Mouse (Mus musculus) liver, embryonic 13.5 days (tissue): ENCODE results near the gene Gna14. TPM values are rescaled to one million over a fixed set of nuclear protein-coding genes. Genes with fewer than 3 reads are reported as not detected.

Source experiments
- ATAC-seq: fragments of 200-750 bp; cut with Nextera tagmentation; 2 replicates; pipeline ENCODE4 v1.8.0; 2017; ENCODE audit warnings: low read depth, mild to moderate bottlenecking, moderate number of reproducible peaks, moderate library complexity
- DNase-seq: peaks from one replicate; pipeline ENCODE4 v3.0.0; 2022
- H3K27ac ChIP-seq: fragments of 300-500 bp; sonication (generic); 2 replicates; pipeline ENCODE4 v1.5.1; 2015; ENCODE audit warnings: moderate library complexity, mild to moderate bottlenecking, inconsistent platforms
- H3K27me3 ChIP-seq: fragments of 300-500 bp; sonication (generic); 2 replicates; pipeline ENCODE4 v1.6.1; 2015; ENCODE audit warnings: mild to moderate bottlenecking, inconsistent platforms
- H3K36me3 ChIP-seq: fragments of 300-500 bp; sonication (generic); 2 replicates; pipeline ENCODE4 v1.6.1; 2015; ENCODE audit warnings: mild to moderate bottlenecking, inconsistent platforms
- H3K4me1 ChIP-seq: fragments of 300-500 bp; sonication (generic); replicated peaks from 2 replicates; pipeline ENCODE4 v1.6.1; 2015; ENCODE audit warnings: inconsistent platforms
- H3K4me2 ChIP-seq: fragments of 300-500 bp; sonication (generic); 2 replicates; pipeline ENCODE4 v1.6.1; 2015; ENCODE audit warnings: inconsistent platforms, mild to moderate bottlenecking, moderate library complexity
- H3K4me3 ChIP-seq: fragments of 300-500 bp; sonication (generic); replicated peaks from 2 replicates; pipeline ENCODE4 v1.5.1; 2015; ENCODE audit warnings: mild to moderate bottlenecking, inconsistent platforms
- H3K9ac ChIP-seq: fragments of 300-500 bp; sonication (generic); 2 replicates; pipeline ENCODE4 v1.6.1; 2015; ENCODE audit warnings: mild to moderate bottlenecking, inconsistent platforms
- H3K9me3 ChIP-seq: fragments of 300-500 bp; sonication (generic); replicated peaks from 2 replicates; pipeline ENCODE4 v1.6.1; 2016; ENCODE audit warnings: inconsistent platforms
- WGBS: fragments of 180-500 bp; shearing (Covaris S2); methylation state at CpG from one replicate; pipeline ENCODE4 v1.1.7; 2015; ENCODE audit not compliant: insufficient replicate concordance; 5-methylcytosine and 5-hydroxymethylcytosine counted together
- polyA plus RNA-seq: library from polyadenylated mRNA; unstranded; fragments of >200 nt; fragmentation: Nextera tagmentation; extraction: Ambion mirVana; gene quantifications from 2 replicates; pipeline ENCODE4 v1.2.1, GENCODE M21; 2015

The Gna14 gene
- polyA plus RNA-seq, 1 experiment from 2014 or later, result 1.2 TPM

GRCm38 (mm10) chr19:16484237-16484636 lies 48.7 kb downstream of the Gna14 start:
- Histone ChIP-seq H3K27ac (no peak overlapping the region), H3K4me2 (no peak overlapping the region), H3K4me1 (peaks cover 52% of the 10 kb centered on the region), H3K36me3 (no peaks in the 10 kb centered on the region), H3K4me3 (no peak overlapping the region), H3K27me3 (no peaks in the 10 kb centered on the region), H3K9me3 (no peaks in the 10 kb centered on the region), H3K9ac (no peak overlapping the region)
- DNase-seq (no peak), ATAC-seq (no peak)
- 84% methylated on average over 10 of the region's 10 CpGs for WGBS

GRCm38 (mm10) chr19:16484671-16485070 lies 49.1 kb downstream of the Gna14 start:
- DNase-seq (no peak), ATAC-seq (no peak)
- Histone ChIP-seq H3K36me3 (no peaks in the 10 kb centered on the region), H3K9ac (no peak overlapping the region), H3K4me3 (no peak overlapping the region), H3K27ac (no peak overlapping the region), H3K4me2 (no peak overlapping the region), H3K4me1 (peaks cover 48% of the 10 kb centered on the region), H3K9me3 (no peaks in the 10 kb centered on the region), H3K27me3 (no peaks in the 10 kb centered on the region)
- 66% methylated on average over 5 of the region's 5 CpGs for WGBS

- DNase-seq, result no peak
These were observed 55.2 kb downstream of the Gna14 start for GRCm38 (mm10) chr19:16490756-16491155.

GRCm38 (mm10) chr19:16491497-16491896 lies 55.9 kb downstream of the Gna14 start:
- no peak for DNase-seq
- H3K9me3 ChIP-seq, result no peaks in the 10 kb centered on the region
- WGBS, result 71% methylated on average over 7 of the region's 7 CpGs
- H3K4me1 ChIP-seq, result peaks cover 48% of the 10 kb centered on the region
- no peak overlapping the region for H3K9ac ChIP-seq
- no peak for ATAC-seq
- H3K4me2 ChIP-seq, result no peak overlapping the region
- no peaks in the 10 kb centered on the region for H3K27me3 ChIP-seq
- H3K36me3 ChIP-seq, result no peaks in the 10 kb centered on the region
- H3K27ac ChIP-seq, result no peak overlapping the region
- no peak overlapping the region for H3K4me3 ChIP-seq

More at GRCm38 (mm10) chr19:16490756-16491155, 55.2 kb downstream of the Gna14 start:
- H3K27me3 ChIP-seq, result no peaks in the 10 kb centered on the region
- H3K36me3 ChIP-seq, result no peaks in the 10 kb centered on the region
- H3K9me3 ChIP-seq, result no peaks in the 10 kb centered on the region
- no peak overlapping the region for H3K4me2 ChIP-seq
- no peak overlapping the region for H3K9ac ChIP-seq
- no peak overlapping the region for H3K27ac ChIP-seq
- WGBS, result 71% methylated on average over 12 of the region's 12 CpGs
- H3K4me3 ChIP-seq, result no peak overlapping the region
- ATAC-seq, result no peak
- H3K4me1 ChIP-seq, result peaks cover 44% of the 10 kb centered on the region

- no peak overlapping the region for H3K4me3 ChIP-seq
- no peaks in the 10 kb centered on the region for H3K27me3 ChIP-seq
- H3K4me1 ChIP-seq, result peaks cover 48% of the 10 kb centered on the region
- no peak overlapping the region for H3K27ac ChIP-seq
- no peak for DNase-seq
- no peak overlapping the region for H3K4me2 ChIP-seq
- peak; percentile 50 for ATAC-seq
- 16% methylated on average over 1 of the region's 1 CpGs for WGBS
- H3K9me3 ChIP-seq, result no peaks in the 10 kb centered on the region
- H3K36me3 ChIP-seq, result no peaks in the 10 kb centered on the region
- H3K9ac ChIP-seq, result no peak overlapping the region
These were observed 56.9 kb downstream of the Gna14 start for GRCm38 (mm10) chr19:16492453-16492852.

GRCm38 (mm10) chr19:16494816-16495516 lies 59.4 kb downstream of the Gna14 start:
- no peak overlapping the region for H3K4me3 ChIP-seq
- 0 out of 2 replicates have a peak overlapping the region, but pooled peaks have one; percentile 34 for H3K9ac ChIP-seq
- no peaks in the 10 kb centered on the region for H3K9me3 ChIP-seq
- H3K4me1 ChIP-seq, result peaks cover 52% of the 10 kb centered on the region
- H3K27me3 ChIP-seq, result no peaks in the 10 kb centered on the region
- 26% methylated on average over 10 of the region's 10 CpGs for WGBS
- ATAC-seq (peak; percentile 90), DNase-seq (peak; percentile 20)
- peak overlapping the region; percentile 48 for H3K27ac ChIP-seq
- no peaks in the 10 kb centered on the region for H3K36me3 ChIP-seq
- peak overlapping the region; percentile 14; the same call in 1 of the 2 replicates for H3K4me2 ChIP-seq

- 73% methylated on average over 5 of the region's 5 CpGs for WGBS
- ATAC-seq (no peak), DNase-seq (no peak)
- no peak overlapping the region for H3K27ac ChIP-seq
- H3K9ac ChIP-seq, result no peak overlapping the region
- H3K36me3 ChIP-seq, result no peaks in the 10 kb centered on the region
- H3K4me2 ChIP-seq, result no peak overlapping the region
- H3K4me1 ChIP-seq, result peaks cover 52% of the 10 kb centered on the region
- H3K4me3 ChIP-seq, result no peak overlapping the region
- H3K27me3 ChIP-seq, result no peaks in the 10 kb centered on the region
- no peaks in the 10 kb centered on the region for H3K9me3 ChIP-seq
These were observed 60.5 kb downstream of the Gna14 start for GRCm38 (mm10) chr19:16496016-16496415.

GRCm38 (mm10) chr19:16502054-16502453 lies 66.5 kb downstream of the Gna14 start:
- Histone ChIP-seq H3K9me3 (no peaks in the 10 kb centered on the region), H3K27me3 (no peaks in the 10 kb centered on the region), H3K27ac (no peak overlapping the region), H3K4me1 (peaks cover 8% of the 10 kb centered on the region), H3K4me2 (no peak overlapping the region), H3K9ac (no peak overlapping the region), H3K4me3 (no peak overlapping the region), H3K36me3 (no peaks in the 10 kb centered on the region)
- ATAC-seq (no peak), DNase-seq (no peak)
- WGBS, result 51% methylated on average over 5 of the region's 5 CpGs

- Histone ChIP-seq H3K9me3 (no peaks in the 10 kb centered on the region), H3K9ac (no peak overlapping the region), H3K4me1 (peaks cover 28% of the 10 kb centered on the region), H3K27me3 (no peaks in the 10 kb centered on the region), H3K4me3 (no peak overlapping the region), H3K36me3 (no peaks in the 10 kb centered on the region), H3K4me2 (no peak overlapping the region), H3K27ac (no peak overlapping the region)
- DNase-seq, result no peak
- WGBS, result 74% methylated on average over 6 of the region's 6 CpGs
- ATAC-seq, result no peak
These were observed 71.3 kb downstream of the Gna14 start for GRCm38 (mm10) chr19:16506711-16507364.

GRCm38 (mm10) chr19:16510343-16511080 lies 75.0 kb downstream of the Gna14 start:
- Histone ChIP-seq H3K4me2 (peak overlapping the region; percentile 60), H3K9ac (peak overlapping the region; percentile 35; the same call in 1 of the 2 replicates), H3K4me1 (peaks cover 37% of the 10 kb centered on the region), H3K27ac (peak overlapping the region; percentile 78), H3K27me3 (no peaks in the 10 kb centered on the region), H3K9me3 (no peaks in the 10 kb centered on the region), H3K36me3 (no peaks in the 10 kb centered on the region), H3K4me3 (peak overlapping the region; percentile 4; the same call in 1 of the 2 replicates)
- 61% methylated on average over 10 of the region's 10 CpGs for WGBS
- DNase-seq (peak; percentile 8), ATAC-seq (peak; percentile 60)

- 12% methylated on average over 2 of the region's 2 CpGs for WGBS
These were observed 75.5 kb downstream of the Gna14 start for GRCm38 (mm10) chr19:16511081-16511420.

More at GRCm38 (mm10) chr19:16511081-16511420, 75.5 kb downstream of the Gna14 start:
- Histone ChIP-seq H3K27me3 (no peaks in the 10 kb centered on the region), H3K9me3 (no peaks in the 10 kb centered on the region), H3K4me1 (peaks cover 37% of the 10 kb centered on the region), H3K9ac (peak overlapping the region; percentile 35; the same call in 1 of the 2 replicates), H3K4me2 (peak overlapping the region; percentile 60), H3K4me3 (peak overlapping the region; percentile 4; the same call in 1 of the 2 replicates), H3K36me3 (no peaks in the 10 kb centered on the region), H3K27ac (peak overlapping the region; percentile 78)
- peak; percentile 73 for DNase-seq
- ATAC-seq, result peak; percentile 99
